23 mouse cellular contexts compared by ENCODE assay signal in genomic region chr13:47858946-47859345, GRCm38 (mm10).
"Had no signal": no experiment of that assay in that cellular context is flagged by ENCODE, and none has a peak within 500 bp of the region (broad histone marks: within the 10 kb centered on the region; RNA-seq: fewer than 3 reads in every experiment).

No protein-coding gene starts in this region.

- H3K9ac ChIP-seq: heart, embryonic 12.5 days; hindbrain, embryonic 13.5 days; hindbrain, embryonic 15.5 days; kidney, embryonic 15.5 days; limb, embryonic 13.5 days; limb, embryonic 15.5 days had no signal

- H3K4me3 ChIP-seq: gastrocnemius, adult 2 months; heart, embryonic 10.5 days; heart, embryonic 12.5 days; hindbrain, embryonic 13.5 days; hindbrain, embryonic 15.5 days; kidney, embryonic 15.5 days; limb, embryonic 13.5 days; limb, embryonic 15.5 days had no signal

- DNase-seq: gastrocnemius, adult 2 months; gastrocnemius, postnatal 10 days; gastrocnemius, postnatal 25 days; heart, postnatal 10 days; heart, postnatal 4 days; kidney, adult 11 months; kidney, adult 2 months; kidney, adult 9 months; kidney, postnatal 14 days; kidney, postnatal 36 days; layer of hippocampus, adult 9-11 months; layer of hippocampus, postnatal 36 days; left cerebral cortex, postnatal 4 days had no signal

- H3K36me3 ChIP-seq: heart, embryonic 10.5 days; heart, embryonic 12.5 days; hindbrain, embryonic 13.5 days; hindbrain, embryonic 15.5 days; kidney, embryonic 15.5 days; limb, embryonic 13.5 days; limb, embryonic 15.5 days had no signal

- H3K27ac ChIP-seq: gastrocnemius, adult 2 months; heart, embryonic 10.5 days; hindbrain, embryonic 13.5 days; hindbrain, embryonic 15.5 days; hindbrain, postnatal 0 days; kidney, embryonic 15.5 days; kidney, postnatal 0 days; limb, embryonic 13.5 days; limb, embryonic 15.5 days had no signal

- H3K9me3 ChIP-seq: heart, embryonic 10.5 days; heart, embryonic 12.5 days; hindbrain, embryonic 13.5 days; hindbrain, embryonic 15.5 days; kidney, embryonic 15.5 days; limb, embryonic 13.5 days; limb, embryonic 15.5 days had no signal

- H3K27me3 ChIP-seq: heart, embryonic 12.5 days; hindbrain, embryonic 13.5 days; hindbrain, embryonic 15.5 days; limb, embryonic 13.5 days; limb, embryonic 15.5 days had no signal

- ATAC-seq: hindbrain, postnatal 0 days; intestine, embryonic 16.5 days had no signal

- H3K4me2 ChIP-seq: heart, embryonic 12.5 days; hindbrain, embryonic 13.5 days; hindbrain, embryonic 15.5 days; kidney, embryonic 15.5 days; limb, embryonic 13.5 days; limb, embryonic 15.5 days had no signal
